Mouse (Mus musculus) bone marrow, adult 2 months (tissue): ENCODE data around the gene Supt5. TPM values are rescaled to one million over a fixed set of nuclear protein-coding genes. Genes with fewer than 3 reads are reported as not detected.

Experiments used
- H3K27ac ChIP-seq: fragments of 200-500 bp; 2 replicates; pipeline ENCODE4 v1.5.1; 2012; ENCODE audit warnings: low read depth, mild to moderate bottlenecking, control low read depth, inconsistent platforms, low read length; ENCODE audit not compliant: control insufficient read depth, poor library complexity, insufficient read depth
- H3K4me1 ChIP-seq: fragments of 200-500 bp; 2 replicates; pipeline ENCODE4 v1.6.1; 2011; ENCODE audit warnings: low read length; ENCODE audit not compliant: control insufficient read depth, insufficient read depth
- H3K4me3 ChIP-seq: fragments of 200-500 bp; replicated peaks from 2 replicates; pipeline ENCODE3; 2011; ENCODE audit warnings: mild to moderate bottlenecking, low read depth, low read length, control low read depth; ENCODE audit not compliant: control insufficient read depth
- CTCF ChIP-seq: fragments of 200-500 bp; IDR thresholded peaks from 2 replicates; pipeline ENCODE4 v1.5.1; 2011; ENCODE audit warnings: low read length, control low read depth; ENCODE audit not compliant: control insufficient read depth, insufficient read depth
- POLR2A ChIP-seq: fragments of 200-500 bp; IDR thresholded peaks from 2 replicates; pipeline ENCODE4 v1.6.1; 2011; ENCODE audit warnings: low read depth, mild to moderate bottlenecking, control low read depth, low read length, borderline replicate concordance; ENCODE audit not compliant: control insufficient read depth
- WGBS: fragments of 180-500 bp; shearing (Covaris S2); methylation state at CpG from one replicate; pipeline ENCODE4 v1.1.7; 2018; 5-methylcytosine and 5-hydroxymethylcytosine counted together
- polyA plus RNA-seq: library from polyadenylated mRNA; stranded (reverse); fragments of >200 nt; gene quantifications from 2 replicates; pipeline ENCODE4 v1.2.4, GENCODE M21; 2011; ENCODE audit warnings: low replicate concordance; ENCODE audit not compliant: missing spikeins, insufficient read depth, insufficient read length

Gene Supt5
- polyA plus RNA-seq, 1 experiment, result 77.1 TPM

- Histone ChIP-seq H3K27ac (peak overlapping the region; percentile 91), H3K4me1 (no peaks in the 10 kb centered on the region; the same call in 1 of the 2 replicates), H3K4me3 (peak overlapping the region; percentile 89)
- 21% methylated on average over 18 of the region's 18 CpGs for WGBS
- TF ChIP-seq CTCF (no peak), POLR2A (no peak)
Observed at GRCm38 (mm10) chr7:28377190-28378065, 38.9 kb upstream of the Supt5 start.

DNA sequence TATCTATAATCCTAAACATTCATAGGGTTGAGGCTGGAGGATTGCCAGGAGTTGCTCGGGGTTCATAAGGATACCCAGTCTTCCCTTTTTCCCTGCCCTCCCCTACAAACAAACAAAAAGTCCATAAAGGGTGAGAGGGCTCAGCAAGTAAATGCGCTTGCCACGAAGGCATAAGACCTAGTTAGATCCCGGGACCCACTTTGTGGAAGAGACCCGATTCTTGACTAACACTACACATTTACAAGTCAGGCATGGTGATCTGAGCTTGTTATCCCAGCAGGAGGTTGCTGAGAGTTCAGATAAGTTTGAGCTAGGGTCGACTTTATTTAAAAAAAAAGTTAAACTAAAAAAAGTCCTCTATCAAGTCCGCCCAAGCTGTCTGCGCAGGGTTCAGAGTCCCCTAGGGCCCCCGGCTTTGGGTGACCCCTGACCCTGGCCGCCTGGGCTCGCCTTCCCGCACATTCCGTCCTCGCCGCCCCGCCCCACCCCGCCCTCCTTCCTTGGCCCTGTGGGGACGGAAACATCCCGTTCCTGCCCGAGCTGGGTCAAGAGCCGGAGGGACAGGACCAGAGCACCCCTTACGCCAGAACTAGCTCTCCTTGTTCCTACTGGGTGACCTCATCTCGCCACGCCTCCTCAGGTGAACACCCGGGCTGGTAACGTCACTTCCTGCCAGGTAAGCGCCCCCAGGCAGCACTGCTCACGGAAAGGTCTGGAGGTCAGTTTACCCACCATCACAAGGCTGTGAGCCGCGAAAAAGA is 37.6 kb upstream of the Supt5 start:
- WGBS, result 7% methylated on average over 30 of the region's 30 CpGs
- Histone ChIP-seq H3K4me1 (no peaks in the 10 kb centered on the region; the same call in 1 of the 2 replicates), H3K4me3 (peak overlapping the region; percentile 56), H3K27ac (peak overlapping the region; percentile 96)
- no peak for TF ChIP-seq CTCF
- peak; percentile 71; the same call in 1 of the 2 replicates for TF ChIP-seq POLR2A

- peaks cover 1% of the 10 kb centered on the region; the same call in 1 of the 2 replicates for H3K4me1 ChIP-seq
- TF ChIP-seq POLR2A (peak; percentile 88; the same call in 1 of the 2 replicates), CTCF (no peak)
- H3K4me3 ChIP-seq, result peak overlapping the region; percentile 56
- 0% methylated on average over 36 of the region's 36 CpGs for WGBS
- peak overlapping the region; percentile 96 for H3K27ac ChIP-seq
Observed at GRCm38 (mm10) chr7:28375176-28375921, 36.8 kb upstream of the Supt5 start.

GRCm38 (mm10) chr7:28374647-28375046 is 36.1 kb upstream of the Supt5 start:
- WGBS, result 48% methylated on average over 10 of the region's 10 CpGs
- Histone ChIP-seq H3K4me3 (no peak overlapping the region), H3K4me1 (peaks cover 1% of the 10 kb centered on the region; the same call in 1 of the 2 replicates), H3K27ac (peak overlapping the region; percentile 96; the same call in 1 of the 2 replicates)
- TF ChIP-seq POLR2A (no peak), CTCF (no peak)

DNA sequence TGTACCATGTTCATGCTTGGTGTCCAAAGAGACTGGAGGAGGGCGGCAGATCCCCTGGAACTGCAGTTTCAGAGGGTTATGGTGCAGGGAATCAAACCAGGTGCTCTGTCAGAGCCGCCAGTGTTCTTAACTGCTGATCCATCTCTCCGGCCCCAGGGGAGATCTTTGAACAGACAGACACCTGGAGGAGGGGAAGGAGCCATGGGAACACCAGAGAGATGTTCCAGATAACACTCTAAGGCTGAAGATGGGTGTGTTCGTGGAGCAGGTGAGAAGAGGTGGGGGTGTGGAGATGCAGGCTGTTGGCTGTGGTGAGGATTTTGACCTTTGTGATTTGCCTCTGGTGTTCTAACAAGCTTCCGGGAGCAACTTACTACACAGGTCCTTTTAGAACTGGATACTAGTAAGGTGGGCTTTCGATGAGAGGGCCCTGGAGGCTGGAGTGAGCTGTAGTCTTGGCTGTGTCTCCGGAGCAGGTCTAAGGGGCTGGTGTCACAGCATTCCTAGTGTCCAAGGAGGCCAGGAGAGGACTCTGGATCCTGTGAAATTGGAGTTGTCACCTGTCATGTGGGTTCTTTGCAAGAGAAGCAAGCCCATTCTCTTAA is 35.4 kb upstream of the Supt5 start:
- 86% methylated on average over 7 of the region's 7 CpGs for WGBS
- TF ChIP-seq CTCF (no peak), POLR2A (no peak)
- H3K4me3 ChIP-seq, result no peak overlapping the region

DNA sequence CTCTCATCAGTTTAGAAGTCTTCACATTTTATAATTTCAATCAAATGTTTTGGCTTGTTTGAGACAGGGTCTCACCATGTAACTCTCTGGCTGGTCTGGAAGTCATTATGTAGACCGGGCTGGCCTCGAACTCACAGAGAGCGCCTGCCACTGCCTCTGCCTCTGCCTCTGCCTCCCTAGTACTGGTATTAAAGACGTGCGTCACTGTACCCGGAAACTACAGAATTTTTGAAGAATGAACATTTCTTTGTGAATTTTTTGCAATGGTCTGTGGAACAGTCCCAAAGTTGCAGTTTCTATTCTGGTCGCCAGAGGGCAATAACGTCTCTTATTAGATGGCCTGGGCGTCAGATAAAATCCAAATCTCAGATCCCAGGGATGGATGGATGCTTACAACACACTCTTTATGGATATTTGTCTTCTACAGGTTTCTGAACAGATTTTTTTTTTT is 34.6 kb upstream of the Supt5 start:
- H3K4me1 ChIP-seq, result peaks cover 1% of the 10 kb centered on the region; the same call in 1 of the 2 replicates
- WGBS, result under 1% methylated on average over 9 of the region's 9 CpGs
- TF ChIP-seq CTCF, result no peak
- H3K27ac ChIP-seq, result peak overlapping the region; percentile 77
- H3K4me3 ChIP-seq, result peak overlapping the region; percentile 69

More for the DNA sequence above, 35.4 kb upstream of the Supt5 start:
- peak overlapping the region; percentile 30; the same call in 1 of the 2 replicates for H3K27ac ChIP-seq
- peaks cover 1% of the 10 kb centered on the region; the same call in 1 of the 2 replicates for H3K4me1 ChIP-seq

- peaks cover 1% of the 10 kb centered on the region; the same call in 1 of the 2 replicates for H3K4me1 ChIP-seq
- under 1% methylated on average over 66 of the region's 66 CpGs for WGBS
Observed at GRCm38 (mm10) chr7:28372251-28373108, 33.9 kb upstream of the Supt5 start, which contains the start of gene Plekhg2. Gene Plekhg2, minus strand, starts transcription at chr7:28372599.

More at GRCm38 (mm10) chr7:28372251-28373108, 33.9 kb upstream of the Supt5 start, which contains the start of gene Plekhg2:
- Histone ChIP-seq H3K27ac (peak within 1 kb of the TSS; percentile 77), H3K4me3 (peak within 1 kb of the TSS; percentile 70)
- TF ChIP-seq POLR2A (peak; percentile 67; the same call in 1 of the 2 replicates), CTCF (peak; percentile 43; the same call in 1 of the 2 replicates)
